Mouse (Mus musculus): ENCODE data around the gene Tubb3.
"Not testable (repeated sequence)": the region's sequence is repeated elsewhere in the genome, so short reads cannot be mapped to it uniquely, and the experiment has no call there.

The Tubb3 gene

DNA sequence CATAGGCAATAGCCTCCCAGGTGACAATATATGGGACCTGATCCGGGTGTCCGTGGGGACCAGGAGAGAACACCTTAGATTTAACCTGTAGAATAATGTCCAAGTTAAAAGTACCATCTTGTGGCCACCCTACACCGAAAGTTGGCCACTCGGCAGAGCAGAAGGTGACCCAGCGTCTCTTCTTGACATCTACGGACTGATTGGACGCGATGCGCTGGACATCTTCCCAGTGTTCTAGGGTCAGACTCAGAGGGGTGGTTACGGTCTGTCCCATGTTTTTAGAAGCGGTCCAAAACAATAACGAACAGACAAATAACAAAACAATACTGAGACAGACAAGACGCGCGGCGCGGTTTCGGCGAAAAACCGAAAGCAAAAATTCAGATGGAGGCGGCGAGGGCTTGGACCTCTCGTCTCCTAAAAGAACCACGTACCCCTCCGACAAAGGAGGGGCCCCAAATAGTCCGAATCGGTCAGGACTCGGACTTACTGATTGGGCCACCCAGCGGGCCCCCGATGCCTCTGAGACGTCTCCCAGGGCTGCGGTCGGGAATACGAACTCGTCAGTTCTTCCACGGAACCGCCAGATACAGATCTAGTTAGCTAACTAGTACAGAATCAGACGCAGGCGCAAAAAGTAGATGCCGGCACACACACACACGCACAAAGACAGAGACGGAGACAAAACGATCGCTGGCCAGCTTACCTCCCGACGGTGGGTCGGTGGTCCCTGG lies 22.2 kb downstream of the Tubb3 start:
- DNase-seq, result not testable (repeated sequence)

GRCm38 (mm10) chr8:123441788-123442187 lies 30.6 kb downstream of the Tubb3 start:
- no peak for DNase-seq

DNA sequence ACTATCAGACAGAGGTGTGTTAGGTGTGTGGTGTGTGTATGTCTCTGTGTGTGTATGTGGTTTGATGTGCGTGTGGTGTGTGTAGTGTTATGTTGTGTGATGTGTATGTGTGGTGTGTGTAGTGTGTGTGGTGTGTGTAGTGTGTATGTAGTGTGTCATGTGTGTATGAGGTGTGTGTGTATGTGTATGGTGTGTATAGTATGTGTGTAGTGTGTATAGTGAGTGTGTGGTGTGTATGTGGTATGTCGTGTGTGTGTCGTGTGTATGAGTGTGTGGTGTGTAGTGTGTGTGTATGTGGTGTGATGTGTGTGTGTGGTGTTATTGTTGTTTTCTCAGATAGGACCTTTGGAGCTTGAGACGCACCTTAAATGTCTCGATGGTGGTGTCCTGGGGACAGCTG lies 31.1 kb downstream of the Tubb3 start:
- DNase-seq, result no peak

GRCm38 (mm10) chr8:123442871-123443575 lies 31.8 kb downstream of the Tubb3 start:
- peak; percentile 98 for DNase-seq

DNA sequence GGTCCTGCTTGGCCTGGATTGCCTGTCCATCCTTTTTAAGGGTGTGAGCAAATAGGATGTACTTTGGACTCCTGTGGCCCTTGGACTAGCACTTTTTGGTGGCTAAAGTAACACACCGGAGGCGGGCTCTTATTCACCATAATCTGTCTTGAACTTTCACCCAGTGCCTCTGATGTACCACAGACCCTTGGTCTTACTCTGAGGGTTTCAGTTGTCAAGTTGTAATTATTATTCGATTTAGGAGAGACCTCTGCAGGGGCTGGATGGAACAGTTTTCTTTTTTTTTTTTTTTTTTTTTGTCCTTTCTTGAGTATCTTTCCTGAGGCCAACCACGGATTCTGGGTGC lies 32.3 kb downstream of the Tubb3 start:
- no peak for DNase-seq

DNA sequence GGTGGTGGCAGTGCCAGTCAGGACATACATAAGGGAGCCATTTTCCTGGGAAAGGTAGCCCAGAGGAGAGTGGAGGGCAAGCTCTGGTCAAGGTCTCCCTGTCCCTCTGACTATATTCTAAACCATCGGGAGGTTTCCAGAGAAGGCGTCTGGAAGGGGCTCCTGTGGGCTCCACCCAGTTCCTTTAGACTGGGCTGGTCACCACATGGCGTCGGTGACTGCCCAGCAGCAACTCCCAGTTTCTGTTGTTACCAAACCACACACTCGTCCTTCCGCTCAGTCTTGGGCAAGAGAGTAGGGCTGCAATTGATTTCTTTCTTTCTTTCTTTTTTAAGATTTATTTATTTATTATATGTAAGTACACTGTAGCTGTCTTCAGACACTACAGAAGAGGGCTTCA lies 32.9 kb downstream of the Tubb3 start:
- DNase-seq, result peak; percentile 14

DNA sequence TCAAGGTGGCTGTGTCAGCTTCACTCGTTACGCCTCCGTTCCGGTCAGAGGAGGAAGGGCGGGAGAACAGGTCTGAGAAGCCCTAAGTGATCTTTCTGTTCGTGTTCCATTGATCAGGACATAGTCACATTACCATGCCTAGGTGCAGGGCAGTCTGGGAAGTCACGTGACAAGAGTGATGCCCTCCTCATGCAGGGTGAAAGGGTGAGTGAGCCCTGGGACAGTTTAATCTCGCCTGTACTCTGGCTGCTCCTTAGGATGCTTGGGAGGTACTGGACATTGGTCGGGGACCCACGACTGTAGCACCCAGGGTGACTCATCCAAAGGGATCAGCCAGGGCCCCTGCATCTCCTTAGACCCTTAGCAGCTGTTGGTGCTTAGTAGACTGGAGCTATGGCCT lies 34.8 kb downstream of the Tubb3 start:
- DNase-seq, result peak; percentile 18

DNA sequence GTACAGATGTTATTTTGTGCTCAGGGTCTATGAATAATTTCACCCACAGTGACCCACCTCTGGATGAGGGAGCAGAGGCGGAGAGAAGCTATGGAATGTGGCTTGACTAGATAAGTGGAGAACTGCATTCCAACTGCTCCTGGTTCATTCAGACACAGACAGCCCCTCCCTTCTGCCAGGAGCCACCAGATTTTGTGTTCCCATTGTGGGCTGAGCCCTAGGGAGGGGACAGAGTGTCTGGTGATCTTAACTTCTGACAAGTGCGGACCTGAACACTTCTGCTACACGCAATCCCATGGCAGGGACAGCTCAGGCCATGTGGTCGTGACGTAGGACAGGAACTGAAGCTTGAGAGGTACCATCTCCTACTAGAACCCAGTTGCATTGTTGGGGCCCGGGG lies 35.6 kb downstream of the Tubb3 start:
- no peak for DNase-seq

- no peak for DNase-seq
Measured at GRCm38 (mm10) chr8:123450783-123451182, 39.6 kb downstream of the Tubb3 start.

DNA sequence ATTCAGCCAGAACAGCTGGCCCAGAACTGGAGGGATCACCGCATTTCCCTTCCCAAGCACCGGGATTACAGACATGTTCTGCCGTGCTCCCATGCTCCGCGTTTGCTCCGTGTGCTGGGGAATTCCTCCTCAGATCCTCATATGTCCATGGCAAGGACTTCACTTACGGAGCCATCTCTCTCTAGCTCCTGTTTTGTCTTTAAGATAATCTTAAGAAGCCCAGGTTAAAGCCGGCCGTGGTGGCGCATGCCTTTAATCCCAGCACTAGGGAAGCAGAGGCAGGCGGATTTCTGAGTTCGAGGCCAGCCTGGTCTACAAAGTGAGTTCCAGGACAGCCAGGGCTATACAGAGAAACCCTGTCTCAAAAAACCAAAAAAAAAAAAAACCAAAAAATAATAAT lies 40.5 kb downstream of the Tubb3 start:
- not testable (repeated sequence) for DNase-seq

GRCm38 (mm10) chr8:123452149-123452548 lies 40.9 kb downstream of the Tubb3 start:
- no peak for DNase-seq

DNA sequence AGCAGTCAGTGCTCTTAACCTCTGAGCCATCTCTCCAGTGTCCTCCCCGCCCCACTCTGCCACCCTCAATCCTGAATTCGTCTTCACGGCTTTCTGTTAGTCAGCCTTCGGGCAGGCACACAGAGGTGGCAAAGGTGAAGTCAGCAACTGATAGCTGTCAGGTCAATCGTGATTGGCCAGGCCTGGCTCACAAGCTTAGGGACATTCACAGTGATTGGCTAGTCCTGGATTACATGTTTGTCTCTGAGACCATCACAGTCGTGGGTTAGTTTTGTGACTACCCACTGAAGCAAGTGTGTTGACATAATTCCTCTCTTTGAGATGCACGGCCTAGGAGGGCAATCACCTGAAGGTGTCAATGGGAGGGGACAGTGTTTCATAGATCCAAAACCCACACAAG lies 42.1 kb downstream of the Tubb3 start:
- no peak for DNase-seq

GRCm38 (mm10) chr8:123453951-123454350 lies 42.7 kb downstream of the Tubb3 start:
- no peak for DNase-seq

DNA sequence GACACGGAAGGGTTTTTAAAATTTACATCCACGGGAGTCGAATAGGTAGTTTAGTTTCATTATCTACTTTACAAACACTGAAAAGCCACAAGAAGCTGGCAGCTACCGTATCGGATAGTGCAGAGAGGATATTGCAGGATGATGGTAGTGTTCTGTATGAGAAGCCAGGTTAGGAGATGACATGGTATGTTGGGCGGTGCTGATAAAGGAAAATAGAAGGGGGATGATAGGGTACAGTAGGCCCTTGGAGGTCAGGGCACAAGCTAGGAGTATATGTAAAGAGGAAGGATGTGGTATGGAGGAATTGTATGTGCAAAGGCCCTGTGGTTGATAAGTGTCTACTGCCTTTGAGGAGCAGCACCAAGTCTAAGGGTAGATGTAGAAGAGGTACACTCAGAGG lies 43.3 kb downstream of the Tubb3 start:
- no peak for DNase-seq

DNA sequence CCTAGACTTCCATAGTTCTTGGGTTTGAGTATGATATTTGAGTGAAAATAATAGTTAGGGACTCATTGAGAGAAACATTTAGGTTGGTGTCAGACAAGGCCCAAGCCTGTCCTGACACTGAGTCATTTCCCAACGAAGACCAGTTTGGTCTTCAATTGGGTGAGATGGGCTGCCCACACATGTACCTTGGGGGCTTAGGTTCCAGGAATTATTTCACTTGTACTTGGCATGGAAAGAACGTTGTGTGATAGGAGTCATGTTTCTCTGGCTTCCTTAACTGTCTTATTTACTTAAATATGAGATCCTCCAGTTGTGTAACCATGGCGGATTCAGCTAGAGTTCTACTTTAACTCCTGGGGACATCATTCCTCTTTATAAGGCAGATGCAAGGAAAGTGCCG lies 52.4 kb downstream of the Tubb3 start:
- DNase-seq, result no peak

DNA sequence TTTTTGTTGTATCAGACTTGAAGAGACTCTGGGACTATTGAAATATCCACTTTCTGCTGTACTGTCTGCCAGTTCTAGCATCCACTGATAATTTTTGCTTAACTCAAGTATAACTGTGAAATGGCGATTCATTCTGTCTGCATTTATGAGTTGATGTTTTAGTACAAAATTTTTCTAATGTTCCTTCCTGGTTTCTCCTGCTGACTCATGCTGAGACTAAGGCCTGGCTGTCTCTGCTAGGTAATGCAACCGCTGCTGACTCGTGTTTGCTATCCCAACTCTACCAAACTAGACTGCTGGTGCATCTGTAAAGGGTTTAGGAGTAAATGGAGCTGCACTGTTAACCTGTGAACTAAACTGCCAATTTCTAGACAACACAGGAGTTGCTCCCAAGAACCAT lies 56.3 kb downstream of the Tubb3 start:
- DNase-seq, result no peak

All from kidney, adult 18-20 months (tissue).